Mouse (Mus musculus) hindbrain, postnatal 0 days (tissue): ENCODE measurements around the gene Cdh23. TPM values are rescaled to one million over a fixed set of nuclear protein-coding genes. Genes with fewer than 3 reads are reported as not detected.

ENCODE experiments used
- ATAC-seq: fragments of 200-750 bp; cut with Nextera tagmentation; 2 replicates; pipeline ENCODE4 v1.8.0; 2017; ENCODE audit warnings: mild to moderate bottlenecking, moderate TSS enrichment, moderate library complexity
- DNase-seq: peaks from one replicate; pipeline ENCODE4 v3.0.0-alpha.2; 2015; ENCODE audit warnings: low spot score
- H3K27ac ChIP-seq: fragments of 300-500 bp; sonication (generic); 2 replicates; pipeline ENCODE4 v1.5.1; 2014; ENCODE audit warnings: mild to moderate bottlenecking
- H3K27me3 ChIP-seq: fragments of 300-500 bp; sonication (generic); 2 replicates; pipeline ENCODE4 v1.6.1; 2014; ENCODE audit warnings: low read length, mixed read lengths; ENCODE audit not compliant: insufficient read depth
- H3K36me3 ChIP-seq: fragments of 300-500 bp; sonication (generic); 2 replicates; pipeline ENCODE4 v1.6.1; 2014; ENCODE audit warnings: low read length, mixed read lengths; ENCODE audit not compliant: insufficient read depth
- H3K4me1 ChIP-seq: fragments of 300-500 bp; sonication (generic); 2 replicates; pipeline ENCODE4 v1.6.1; 2014; ENCODE audit warnings: antibody characterized with exemption, low read length, mixed read lengths; ENCODE audit not compliant: insufficient read depth
- H3K4me2 ChIP-seq: fragments of 300-500 bp; sonication (generic); 2 replicates; pipeline ENCODE4 v1.6.1; 2014; ENCODE audit warnings: low read depth, mild to moderate bottlenecking, low read length, moderate library complexity, mixed read lengths
- H3K4me3 ChIP-seq: fragments of 300-500 bp; sonication (generic); 2 replicates; pipeline ENCODE4 v1.5.1; 2014; ENCODE audit warnings: low read length
- H3K9ac ChIP-seq: fragments of 300-500 bp; sonication (generic); replicated peaks from 2 replicates; pipeline ENCODE4 v1.6.1; 2014; ENCODE audit warnings: mild to moderate bottlenecking, low read length, moderate library complexity, mixed read lengths
- H3K9me3 ChIP-seq: fragments of 300-500 bp; sonication (generic); 2 replicates; pipeline ENCODE4 v1.6.1; 2016; ENCODE audit warnings: low read length, mixed read lengths
- CTCF ChIP-seq: IDR thresholded peaks from 2 replicates; pipeline ENCODE4 v1.5.1; 2016; ENCODE audit warnings: antibody characterized with exemption, control low read depth, low read depth
- WGBS: fragments of 180-500 bp; shearing (Covaris S2); extraction: QIAGEN DNeasy Blood & Tissue Kit; methylation state at CpG from one replicate; pipeline ENCODE4 v1.1.7; 2014; 5-methylcytosine and 5-hydroxymethylcytosine counted together
- polyA plus RNA-seq: library from polyadenylated mRNA; unstranded; fragments of >200 nt; fragmentation: Nextera tagmentation; extraction: Ambion mirVana; gene quantifications from 2 replicates; pipeline ENCODE4 v1.2.1, GENCODE M21; 2015
- total RNA-seq: library from RNA; depleted of rRNA; stranded (reverse); fragments of >200 nt; gene quantifications from 2 replicates; pipeline ENCODE4 v1.2.3, GENCODE M21; 2014

Cdh23 gene
- total and polyA plus RNA-seq, 2 experiments from 2014 or later: 3.5 to 31.8 TPM

DNA sequence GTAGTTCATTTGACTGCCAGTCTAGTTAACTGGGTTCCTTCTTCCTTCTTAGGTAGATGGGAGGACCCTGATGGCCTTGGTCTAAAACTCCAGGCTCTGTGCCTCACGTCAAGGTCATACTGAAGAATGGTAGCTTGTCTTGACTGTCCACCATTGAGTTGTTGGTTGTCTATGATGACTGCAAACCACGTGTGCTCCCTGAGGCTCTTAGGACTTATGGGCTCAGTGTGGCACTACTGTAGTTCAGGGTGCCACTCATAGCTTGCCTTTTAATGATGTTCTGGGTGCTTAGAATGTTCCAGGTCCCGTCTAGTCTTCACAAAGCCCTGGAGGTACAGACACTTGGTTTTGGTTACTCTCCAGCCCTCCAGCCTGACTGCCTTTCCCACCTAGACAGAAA, 417.5 kb downstream of the Cdh23 start:
- Histone ChIP-seq H3K27ac (no peak overlapping the region), H3K9ac (peak overlapping the region; percentile 77; the same call in 1 of the 2 replicates), H3K4me1 (peaks cover 34% of the 10 kb centered on the region), H3K9me3 (no peaks in the 10 kb centered on the region), H3K4me2 (peak overlapping the region; percentile 76), H3K4me3 (peak overlapping the region; percentile 51), H3K36me3 (no peaks in the 10 kb centered on the region), H3K27me3 (no peaks in the 10 kb centered on the region)
- 68% methylated on average over 3 of the region's 3 CpGs for WGBS
- DNase-seq: no peak
- ATAC-seq: no peak
- no peak for TF ChIP-seq CTCF

DNA sequence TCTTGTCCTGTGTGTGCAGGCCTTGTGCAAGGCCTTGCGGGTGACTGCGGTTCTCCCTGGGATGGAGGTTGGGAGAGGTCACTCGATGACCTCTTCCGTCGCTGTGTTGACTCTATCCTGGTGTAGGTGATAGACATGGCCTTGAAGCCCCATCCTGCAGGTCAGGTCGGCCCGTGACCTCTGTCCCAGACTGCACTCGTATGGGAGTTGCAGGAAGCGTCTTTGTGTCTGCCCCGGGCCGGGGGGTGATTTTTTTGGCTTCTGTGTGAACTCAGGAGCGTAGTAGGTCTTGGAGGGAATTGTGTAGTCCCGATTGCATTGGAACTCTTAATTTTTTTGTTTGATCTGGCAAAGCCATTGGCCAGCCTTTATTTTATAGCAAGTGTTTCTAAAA, 418.3 kb downstream of the Cdh23 start:
- ATAC-seq (no peak), DNase-seq (no peak)
- WGBS: 5% methylated on average over 13 of the region's 13 CpGs
- peak overlapping the region; percentile 77 for H3K9ac ChIP-seq
- H3K27me3 ChIP-seq: no peaks in the 10 kb centered on the region
- peak overlapping the region; percentile 76 for H3K4me2 ChIP-seq
- no peaks in the 10 kb centered on the region for H3K36me3 ChIP-seq
- H3K4me1 ChIP-seq: peaks cover 31% of the 10 kb centered on the region
- no peak for TF ChIP-seq CTCF
- peak overlapping the region; percentile 51 for H3K4me3 ChIP-seq
- H3K27ac ChIP-seq: peak overlapping the region; percentile 89
- no peaks in the 10 kb centered on the region for H3K9me3 ChIP-seq

DNA sequence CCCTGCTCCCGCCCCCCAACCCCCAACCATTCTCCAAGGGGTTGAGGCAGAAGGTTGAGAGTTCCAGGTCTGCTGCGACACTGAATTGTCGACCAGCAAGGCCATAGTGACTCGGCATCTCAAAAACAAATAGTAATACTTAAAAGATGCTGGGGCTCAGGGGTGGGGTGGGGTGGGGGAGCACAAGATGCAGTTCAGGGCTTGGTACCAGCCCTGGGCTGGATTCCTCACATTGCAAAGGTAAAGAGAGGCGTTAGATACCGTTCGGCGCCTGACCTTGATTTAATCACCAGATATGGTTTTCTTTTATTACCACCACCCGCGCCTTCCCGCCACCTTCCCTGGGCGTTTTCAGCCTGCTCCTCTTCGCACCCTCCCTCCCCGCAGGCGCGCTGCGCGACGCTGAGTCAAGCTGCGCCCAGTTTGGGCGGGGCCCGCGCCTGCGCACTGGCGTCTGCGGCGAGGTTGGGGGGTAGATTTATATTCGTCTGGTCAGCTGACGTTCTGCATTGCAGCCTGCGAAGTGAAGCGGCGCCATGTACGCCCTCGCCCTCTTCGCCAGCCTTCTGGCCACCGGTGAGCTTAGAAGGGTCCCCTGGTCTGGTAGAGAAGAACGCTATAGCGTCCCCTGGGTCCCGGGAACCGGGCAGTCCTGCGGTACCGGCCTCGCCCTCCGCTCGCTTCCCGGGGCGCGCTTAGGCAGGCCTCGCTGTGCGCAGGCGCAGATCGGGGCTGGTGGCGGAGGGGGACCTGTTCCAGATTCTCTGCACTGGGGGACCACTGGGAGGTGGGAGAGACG, 418.9 kb downstream of the Cdh23 start, which contains the start of gene Psap:
Gene Psap, plus strand, starts transcription at position 421 of the 799 bp plus-strand sequence.
- Histone ChIP-seq H3K9me3 (no peaks in the 10 kb centered on the region), H3K4me1 (peaks cover 28% of the 10 kb centered on the region), H3K4me3 (peak within 1 kb of the TSS; percentile 51), H3K9ac (peak within 1 kb of the TSS; percentile 77), H3K36me3 (no peaks in the 10 kb centered on the region), H3K27me3 (no peaks in the 10 kb centered on the region), H3K27ac (peak within 1 kb of the TSS; percentile 89), H3K4me2 (peak within 1 kb of the TSS; percentile 76)
- TF ChIP-seq CTCF: no peak; the same call in 1 of the 2 replicates
- peak; percentile 93 for ATAC-seq
- DNase-seq: peak; percentile 96
- 2% methylated on average over 53 of the region's 54 CpGs for WGBS

DNA sequence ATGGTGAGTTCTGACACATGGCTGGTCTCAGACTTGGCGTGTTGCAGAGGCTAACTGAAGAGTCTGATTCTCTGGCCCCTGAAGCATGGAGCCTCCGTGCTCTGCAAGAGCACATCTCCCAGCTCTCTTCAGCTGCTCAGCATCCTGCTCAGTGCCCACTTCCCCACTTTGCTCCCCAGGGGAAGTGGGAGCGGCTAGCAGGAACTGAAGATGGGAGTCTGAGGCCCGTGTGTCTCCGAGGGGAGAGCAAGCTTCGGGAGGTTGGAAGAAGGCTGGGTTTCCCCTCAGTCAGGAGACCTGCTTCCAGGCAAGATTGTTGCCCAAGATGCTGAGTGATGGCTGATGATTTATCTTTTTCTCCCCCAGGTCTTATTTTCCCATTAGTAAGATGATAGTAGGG, 422.9 kb downstream of the Cdh23 start:
- no peak overlapping the region for H3K4me2 ChIP-seq
- no peaks in the 10 kb centered on the region for H3K9me3 ChIP-seq
- H3K27me3 ChIP-seq: no peaks in the 10 kb centered on the region
- no peak overlapping the region for H3K27ac ChIP-seq
- WGBS: 73% methylated on average over 6 of the region's 6 CpGs
- H3K4me1 ChIP-seq: no peaks in the 10 kb centered on the region
- H3K4me3 ChIP-seq: no peak overlapping the region
- no peak overlapping the region for H3K9ac ChIP-seq
- H3K36me3 ChIP-seq: no peaks in the 10 kb centered on the region
- ATAC-seq: no peak
- no peak for DNase-seq
- TF ChIP-seq CTCF: no peak

DNA sequence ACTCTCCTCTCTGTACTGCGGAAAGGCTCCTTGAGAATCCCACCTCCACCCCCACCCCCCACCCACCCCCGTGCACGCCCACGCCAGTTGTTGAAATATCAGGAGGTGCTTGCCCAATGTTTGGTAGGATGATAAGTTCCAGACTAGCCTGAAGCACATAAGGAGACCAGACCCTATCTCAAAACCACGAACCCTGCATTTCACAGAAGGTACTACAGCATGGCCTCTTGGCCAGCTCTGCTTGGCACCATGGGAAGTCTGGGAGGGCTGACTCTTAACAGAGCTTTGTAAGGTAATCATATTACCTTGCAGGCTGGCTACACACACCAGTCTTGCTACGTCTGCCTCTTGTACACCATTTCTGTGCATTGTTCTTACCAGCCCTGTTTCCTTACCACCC, 424.0 kb downstream of the Cdh23 start:
- H3K27ac ChIP-seq: no peak overlapping the region
- no peaks in the 10 kb centered on the region for H3K27me3 ChIP-seq
- no peak overlapping the region for H3K4me2 ChIP-seq
- no peak for TF ChIP-seq CTCF
- no peak overlapping the region for H3K4me3 ChIP-seq
- ATAC-seq (no peak), DNase-seq (no peak)
- no peaks in the 10 kb centered on the region for H3K4me1 ChIP-seq
- no peaks in the 10 kb centered on the region for H3K36me3 ChIP-seq
- no peaks in the 10 kb centered on the region for H3K9me3 ChIP-seq
- WGBS: 67% methylated on average over 6 of the region's 6 CpGs
- H3K9ac ChIP-seq: no peak overlapping the region

DNA sequence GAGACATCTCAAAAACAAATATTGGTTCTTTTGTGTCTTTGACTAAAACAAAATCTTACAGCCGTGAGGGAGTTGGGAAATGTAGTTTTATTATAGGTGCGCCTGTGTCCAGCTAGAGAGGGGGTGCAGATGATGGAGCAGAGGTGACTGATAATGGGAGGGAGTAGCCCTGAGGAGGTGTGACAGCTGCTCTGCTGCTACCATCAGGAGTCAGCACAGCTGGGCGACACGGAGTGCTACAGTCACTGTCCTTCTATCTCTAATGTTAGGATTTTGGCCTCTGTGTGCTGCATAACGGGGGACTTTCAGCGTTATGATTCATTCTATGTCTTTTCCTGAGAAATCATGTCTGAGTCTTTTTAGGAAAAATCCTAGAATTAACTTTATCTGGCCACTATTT, 425.3 kb downstream of the Cdh23 start:
- 88% methylated on average over 6 of the region's 6 CpGs for WGBS
- Histone ChIP-seq H3K9me3 (no peaks in the 10 kb centered on the region), H3K4me3 (no peak overlapping the region), H3K27ac (no peak overlapping the region), H3K27me3 (no peaks in the 10 kb centered on the region), H3K9ac (no peak overlapping the region), H3K4me2 (no peak overlapping the region), H3K36me3 (no peaks in the 10 kb centered on the region), H3K4me1 (no peaks in the 10 kb centered on the region)
- no peak for TF ChIP-seq CTCF
- no peak for DNase-seq
- no peak for ATAC-seq
